Mouse (Mus musculus) frontal cortex, postnatal 25 days (tissue): ENCODE measurements around the gene Hdgf.
"Not testable (repeated sequence)": the region's sequence is repeated elsewhere in the genome, so short reads cannot be mapped to it uniquely, and the experiment has no call there.

ENCODE experiments used
- DNase-seq, 2 experiments: peaks; one replicate each; pipeline ENCODE4 v3.0.0; 2022; ENCODE audit warnings: low spot score in 2 of 2

The Hdgf gene

DNA sequence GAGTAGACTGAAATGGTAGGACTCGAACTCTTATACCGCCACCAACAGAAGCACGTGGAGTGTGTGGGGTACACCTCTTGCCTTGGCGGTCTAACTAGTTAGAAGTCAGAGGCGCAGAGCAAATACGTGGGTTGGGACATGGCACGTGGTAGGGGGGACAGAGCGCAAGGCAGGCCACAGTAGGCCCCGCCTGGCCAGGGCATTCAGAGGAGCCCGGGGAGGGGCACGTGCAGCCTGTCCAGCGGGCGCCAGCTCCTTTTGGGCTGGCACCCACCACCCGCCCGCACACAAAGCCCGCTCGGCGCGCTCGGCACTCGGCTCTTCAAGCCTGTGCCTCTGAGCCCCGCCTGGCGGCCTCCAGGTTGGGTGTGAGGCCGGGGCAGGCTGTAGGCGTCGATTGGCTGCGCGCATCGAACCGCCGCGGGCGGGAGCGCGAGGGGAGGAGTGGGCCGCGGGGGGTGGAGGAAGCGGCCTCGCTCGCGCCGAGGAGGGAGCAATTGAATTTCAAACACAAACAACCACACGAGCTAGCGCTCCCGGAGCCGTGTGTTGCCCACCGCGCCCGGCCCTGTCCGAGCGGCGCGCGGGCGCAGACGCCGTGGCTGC lies at the start of gene Hdgf:
Gene Hdgf (plus strand): TSS at position 442 of the 606 bp plus-strand sequence.
- peak; percentile 73 to 86 for DNase-seq

DNA sequence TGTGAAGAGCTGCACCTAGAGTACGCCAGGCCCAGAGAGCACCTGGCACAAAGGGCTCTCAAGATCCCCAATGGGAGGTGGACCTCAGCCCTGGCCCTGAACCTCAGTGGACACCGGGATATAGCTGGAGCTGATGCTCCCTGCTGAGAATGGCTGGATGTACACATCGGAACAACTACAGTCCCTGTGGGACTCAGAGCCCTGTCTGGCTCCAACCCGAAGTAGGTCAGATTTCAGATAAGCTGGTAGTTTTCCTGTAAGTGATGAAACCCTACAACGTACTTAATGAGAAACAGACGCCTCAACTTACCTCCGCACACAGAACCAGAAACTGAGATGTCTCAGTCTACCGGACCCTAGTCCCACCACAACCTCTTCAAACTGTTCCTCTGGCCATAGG lies 48.5 kb upstream of the Hdgf start:
- no peak for DNase-seq

DNA sequence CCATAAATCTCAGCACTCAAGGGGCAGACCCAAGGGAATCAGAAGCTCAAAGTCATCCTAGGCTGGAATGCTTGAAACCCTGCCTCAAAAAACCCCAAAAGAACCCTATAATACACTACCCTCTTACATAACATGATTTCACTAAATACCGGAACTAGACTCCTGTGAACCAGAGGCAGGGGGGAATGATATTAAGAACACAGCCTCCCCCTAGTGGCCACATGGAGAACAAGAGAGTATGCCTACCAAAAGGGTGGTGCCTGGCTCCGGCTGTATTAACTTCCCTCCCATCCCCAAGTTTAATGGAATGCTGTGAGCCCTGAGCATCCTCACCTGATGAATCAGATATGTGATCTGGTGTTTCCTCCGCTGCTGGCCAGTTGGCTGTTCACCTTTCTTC lies 46.3 kb upstream of the Hdgf start:
- peak; percentile 39 to 54 for DNase-seq

DNA sequence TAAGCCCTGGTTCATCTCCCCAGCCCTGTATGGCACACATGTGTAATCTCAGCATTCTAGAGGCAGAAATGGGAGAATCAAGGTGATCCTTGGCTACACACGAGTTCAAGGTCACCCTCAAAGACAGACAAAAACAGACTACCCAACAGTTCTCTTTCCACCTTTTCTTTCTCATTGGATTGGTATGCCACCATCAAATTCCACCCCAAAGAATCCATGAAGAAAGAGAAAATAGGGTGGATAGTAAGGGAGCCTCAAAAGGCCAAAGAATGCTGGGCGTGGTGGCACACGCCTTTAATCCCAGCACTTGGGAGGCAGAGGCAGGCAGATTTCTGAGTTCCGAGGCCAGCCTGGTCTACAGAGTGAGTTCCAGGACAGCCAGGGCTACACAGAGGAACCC lies 42.0 kb upstream of the Hdgf start:
- DNase-seq: not testable (repeated sequence)

DNA sequence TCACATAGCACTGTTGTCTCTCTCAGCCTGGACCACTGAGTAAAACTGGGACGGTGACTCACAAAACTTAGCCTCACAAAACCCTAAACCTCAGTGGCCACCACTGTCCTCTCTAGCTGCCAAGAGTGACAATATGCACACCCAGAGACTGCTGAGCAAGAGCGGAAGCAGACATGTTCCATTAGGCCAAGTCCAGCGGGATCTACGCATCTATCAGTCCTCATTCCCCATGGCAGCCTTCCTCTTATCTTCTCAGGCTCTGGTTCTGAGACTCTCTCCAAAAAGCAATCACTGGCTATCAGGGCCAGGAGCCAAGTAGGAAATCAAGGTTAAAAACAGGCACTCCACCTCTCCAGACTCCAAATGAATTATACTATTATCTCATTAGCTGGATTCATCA lies 28.4 kb upstream of the Hdgf start:
- no peak for DNase-seq

- no peak for DNase-seq
Observed at GRCm38 (mm10) chr3:87884291-87884690, 21.8 kb upstream of the Hdgf start.

DNA sequence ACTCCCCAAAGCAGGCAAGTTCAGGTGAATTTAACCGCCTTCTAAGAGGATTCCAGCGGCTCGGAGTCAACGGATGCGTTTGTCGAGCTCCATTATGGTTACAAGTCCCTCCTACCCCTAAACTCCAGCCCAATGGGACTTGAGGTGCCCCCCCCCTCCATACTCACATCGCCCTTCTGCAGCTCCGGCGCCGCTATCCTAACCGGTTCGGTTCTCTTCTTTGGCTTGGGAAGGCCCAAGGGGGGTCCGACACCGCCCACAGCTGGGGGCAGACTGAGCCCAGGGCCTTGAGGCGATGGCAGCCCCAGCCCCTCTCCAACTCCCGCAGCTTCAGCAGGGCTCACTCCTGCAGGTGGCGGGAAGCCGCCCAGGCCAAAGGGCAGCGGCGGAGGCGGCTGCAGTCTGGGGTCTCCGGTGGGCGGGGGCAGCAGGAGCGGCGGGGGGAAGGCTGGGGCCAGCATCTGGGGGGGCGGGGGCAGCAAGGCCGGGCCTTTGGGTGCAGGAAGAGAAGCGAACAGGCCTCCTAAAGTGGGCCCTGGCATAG lies 21.3 kb upstream of the Hdgf start:
- DNase-seq: peak in 1 of 2 experiments; percentile 19

DNA sequence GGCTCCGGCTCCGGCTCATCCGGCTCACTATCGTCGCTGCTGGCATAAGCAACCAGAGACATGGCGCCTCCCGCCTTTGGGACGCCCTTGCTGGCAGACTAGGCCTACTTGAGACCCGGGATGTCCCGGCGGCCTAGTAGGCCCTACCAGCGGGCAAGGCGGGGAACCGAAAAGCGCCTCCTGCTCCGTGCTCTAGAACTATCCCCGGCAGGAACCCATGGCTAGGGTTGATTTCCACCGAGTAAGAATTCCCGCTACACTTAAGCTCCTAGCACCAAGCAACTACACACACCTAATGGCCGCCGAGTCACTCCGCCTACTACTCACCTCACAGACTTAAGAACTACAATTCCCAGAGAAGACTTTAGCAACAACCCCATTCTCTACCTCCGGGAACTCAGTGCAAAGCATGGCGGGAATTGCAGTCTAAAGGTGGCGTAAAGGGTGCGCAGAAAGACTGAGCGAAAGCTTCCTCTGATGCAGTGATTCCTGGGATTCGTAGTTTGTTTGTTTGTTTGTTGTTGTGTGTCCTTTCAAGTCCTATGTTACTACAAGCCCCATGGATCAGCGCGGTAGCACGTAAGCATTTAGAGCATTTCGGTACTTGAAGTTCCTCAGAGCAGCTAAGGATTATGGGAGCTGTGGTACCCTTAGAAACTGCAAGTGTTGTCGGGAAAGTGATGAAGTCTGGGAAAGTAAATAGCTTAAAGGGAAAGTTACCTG lies 20.7 kb upstream of the Hdgf start, which contains the start of gene Prcc:
Gene Prcc (minus strand): TSS at position 328 of the 723 bp plus-strand sequence.
- peak; percentile 74 to 89 for DNase-seq

- peak in 1 of 2 experiments; percentile 25 for DNase-seq
Observed at GRCm38 (mm10) chr3:87886004-87886365, 20.1 kb upstream of the Hdgf start.

DNA sequence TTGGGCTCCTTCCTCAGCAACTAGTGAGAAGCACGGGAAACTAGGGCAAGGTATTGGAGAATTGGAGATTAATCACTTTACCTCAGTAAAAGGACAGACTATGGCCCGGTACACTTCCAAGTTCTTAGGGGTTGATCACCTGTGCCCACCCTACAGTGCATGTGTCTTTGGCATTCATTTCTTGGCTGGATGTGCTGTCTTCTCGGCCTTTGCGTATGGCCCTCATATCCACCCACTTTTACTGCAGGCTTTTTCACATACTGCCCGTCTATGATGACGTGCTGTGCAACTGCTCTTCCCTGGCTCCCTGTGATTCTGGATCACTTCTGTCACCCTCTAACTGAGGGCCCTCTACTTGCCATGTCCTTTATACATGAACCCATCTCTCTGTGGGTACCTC lies 19.7 kb upstream of the Hdgf start:
- no peak for DNase-seq

DNA sequence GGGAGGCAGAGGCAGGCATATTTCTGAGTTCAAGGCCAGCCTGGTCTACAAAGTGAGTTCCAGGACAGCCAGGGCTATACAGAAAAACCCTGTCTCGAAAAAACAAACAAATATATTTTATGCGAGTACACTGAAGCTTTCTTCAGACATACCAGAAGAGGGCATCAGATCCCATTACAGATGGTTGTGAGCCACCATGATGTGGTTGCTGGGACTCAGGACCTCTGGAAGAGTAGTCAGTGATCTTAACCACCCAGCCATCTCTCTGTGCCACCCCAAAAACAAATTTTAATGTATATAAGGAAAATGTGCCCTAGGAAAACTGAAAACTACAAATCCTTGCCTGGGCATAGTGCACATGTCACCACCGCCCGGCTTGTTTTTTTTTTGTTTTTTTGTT lies 18.7 kb upstream of the Hdgf start:
- DNase-seq: not testable (repeated sequence)

GRCm38 (mm10) chr3:87891481-87891880 lies 14.6 kb upstream of the Hdgf start:
- DNase-seq: no peak

GRCm38 (mm10) chr3:87893367-87893905 lies 12.7 kb upstream of the Hdgf start:
- no peak for DNase-seq

- DNase-seq: no peak
Observed at GRCm38 (mm10) chr3:87899266-87899665, 6.9 kb upstream of the Hdgf start.

GRCm38 (mm10) chr3:87899776-87900175 lies 6.3 kb upstream of the Hdgf start:
- DNase-seq: no peak

DNA sequence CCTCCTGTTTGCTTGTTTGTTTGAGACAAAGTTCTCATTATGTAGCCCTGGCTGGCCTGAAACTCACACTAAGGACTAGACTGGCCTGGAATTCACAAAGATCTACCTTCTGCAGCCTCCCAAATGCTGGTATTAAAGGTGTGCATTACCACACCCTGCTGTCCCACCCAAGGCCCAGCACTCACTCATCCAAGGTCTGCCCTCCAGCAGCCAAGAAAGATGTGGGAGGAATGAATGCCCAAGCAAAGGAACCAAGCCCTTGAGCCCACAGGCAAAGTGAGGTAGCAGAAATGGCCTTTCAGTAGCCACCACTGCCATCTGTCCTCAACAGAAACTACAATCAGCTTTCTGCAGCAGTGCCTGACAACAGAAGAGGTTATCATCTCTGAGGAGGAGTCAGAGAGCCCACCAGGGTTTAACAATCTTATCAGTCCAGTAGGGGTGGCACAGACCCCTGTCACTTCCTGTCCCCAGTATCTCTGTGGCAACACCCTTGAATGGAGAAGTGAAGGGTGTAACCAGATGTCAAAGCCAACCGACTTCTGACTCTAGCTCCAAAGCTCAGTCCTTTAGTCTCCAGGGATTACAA lies 5.0 kb upstream of the Hdgf start:
- DNase-seq: no peak

- not testable (repeated sequence) for DNase-seq
Observed at GRCm38 (mm10) chr3:87901959-87902358, 4.2 kb upstream of the Hdgf start.

GRCm38 (mm10) chr3:87903821-87904220 lies 2.3 kb upstream of the Hdgf start:
- DNase-seq: no peak

- DNase-seq: peak in 1 of 2 experiments; percentile 53
Observed at GRCm38 (mm10) chr3:87906601-87906980, 470 bp downstream of the Hdgf start.

DNA sequence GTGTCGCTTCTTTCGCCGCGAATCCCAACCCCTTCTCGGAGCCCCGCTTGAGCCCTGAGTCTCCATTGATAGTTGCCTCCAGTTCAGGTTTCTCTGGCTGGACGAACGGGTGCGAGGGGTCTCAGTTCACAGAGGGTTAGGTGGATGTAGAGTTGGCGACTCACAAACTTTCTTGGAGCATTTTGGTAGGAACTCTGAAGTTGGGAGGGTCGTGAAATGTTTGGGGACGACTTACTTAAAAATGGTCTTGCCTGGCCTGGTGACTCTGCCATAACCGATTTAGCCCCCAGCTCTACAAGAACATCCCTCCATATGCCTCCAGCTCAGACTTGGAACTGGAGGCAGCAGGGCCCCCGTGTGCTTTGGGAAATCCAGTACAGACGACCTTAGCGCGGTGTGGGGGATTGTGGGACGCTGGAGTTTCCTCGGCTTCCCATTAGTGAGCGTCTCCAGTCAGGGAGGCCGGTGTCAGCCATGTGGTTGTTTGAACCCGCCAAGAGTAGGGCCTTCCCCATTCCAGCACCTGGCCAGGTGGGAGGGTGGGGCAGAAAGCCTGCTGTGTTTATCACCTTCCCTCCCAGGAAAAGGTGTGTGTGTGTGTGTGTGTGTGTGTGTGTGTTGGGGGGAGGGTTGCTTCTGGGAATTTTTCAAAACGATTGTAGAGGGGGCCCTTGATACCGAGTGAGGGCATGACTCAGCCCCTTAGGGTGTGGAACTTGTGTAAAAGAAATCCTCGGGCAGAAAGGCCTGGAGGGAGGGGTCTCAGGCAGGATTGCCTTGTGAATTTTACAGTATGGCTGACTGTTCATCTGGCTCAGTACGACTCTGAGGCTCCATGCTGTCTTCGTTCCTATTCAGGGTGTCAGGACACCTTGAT lies 1.1 kb downstream of the Hdgf start:
- DNase-seq: no peak

GRCm38 (mm10) chr3:87907906-87908305 lies 1.8 kb downstream of the Hdgf start:
- DNase-seq: no peak

DNA sequence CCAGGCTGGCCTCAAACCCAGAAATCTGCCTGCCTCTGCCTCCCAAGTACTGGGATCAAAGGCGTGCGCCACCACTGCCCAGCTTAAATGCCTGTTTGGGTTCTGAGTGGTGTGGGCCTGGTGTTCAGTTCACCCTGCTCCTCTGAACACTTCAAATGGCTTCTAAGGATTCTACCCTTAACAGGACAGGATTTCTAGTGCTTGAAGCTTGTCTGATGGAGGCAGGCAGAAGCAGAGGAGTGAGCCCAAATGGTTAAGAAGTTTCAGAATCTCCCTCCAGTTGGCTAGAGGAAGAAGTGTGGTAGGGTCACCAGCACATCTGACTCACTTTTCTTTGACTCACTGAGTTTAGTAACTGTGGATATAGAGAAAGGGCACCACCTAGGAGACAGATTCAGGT lies 3.3 kb downstream of the Hdgf start:
- DNase-seq: no peak
